Mouse (Mus musculus) spleen, adult 2 months (tissue): Measurements from ENCODE around the gene Vmn2r63.

Experiments used
- CTCF ChIP-seq: fragments of 200-500 bp; IDR thresholded peaks from 2 replicates; pipeline ENCODE4 v1.5.1; 2011; ENCODE audit warnings: mild to moderate bottlenecking, inconsistent platforms; ENCODE audit not compliant: insufficient read depth, insufficient read length, insufficient replicate concordance; ENCODE audit errors: extremely low read depth
- POLR2A ChIP-seq: fragments of 200-500 bp; IDR thresholded peaks from 2 replicates; pipeline ENCODE4 v1.6.1; 2011; ENCODE audit warnings: low read depth, low read length, inconsistent platforms

- no peak for TF ChIP-seq POLR2A
- TF ChIP-seq CTCF: no peak
Measured at GRCm38 (mm10) chr7:42980098-42980497, 46.5 kb upstream of the Vmn2r63 start.
